Mouse (Mus musculus) gastrocnemius, postnatal 4 days (tissue): ENCODE measurements at regions not wholly inside any gene's neighbourhood (a gene's known extent, or its start where the extent isn't known, plus 50 kb on each side); places are given as distances from the start of the nearest gene placed in this dataset.

Experiments used
- DNase-seq, 2 experiments: peaks; one replicate each; pipeline ENCODE4 v3.0.0; 2021 to 2022; ENCODE audit warnings: low spot score in 2 of 2, mixed read lengths in 2 of 2

GRCm38 (mm10) chr2:137598136-137598535, 481.7 kb upstream of the Jag1 start:
- no peak for DNase-seq

GRCm38 (mm10) chr2:137594509-137594908, 478.1 kb upstream of the Jag1 start:
- DNase-seq: no peak

- DNase-seq: peak in 1 of 2 experiments; percentile 52
Observed at GRCm38 (mm10) chr2:137591551-137591950, 475.1 kb upstream of the Jag1 start.

- DNase-seq: no peak
Observed at GRCm38 (mm10) chr2:137581491-137581890, 465.0 kb upstream of the Jag1 start.

GRCm38 (mm10) chr2:137575750-137576149, 459.3 kb upstream of the Jag1 start:
- DNase-seq: no peak

GRCm38 (mm10) chr2:137574845-137575449, 458.5 kb upstream of the Jag1 start:
- peak in 1 of 2 experiments; percentile 28 for DNase-seq

GRCm38 (mm10) chr2:137571146-137571545, 454.7 kb upstream of the Jag1 start:
- DNase-seq: no peak

- no peak for DNase-seq
Observed at GRCm38 (mm10) chr2:137566619-137567018, 450.2 kb upstream of the Jag1 start.

- DNase-seq: no peak
Observed at GRCm38 (mm10) chr2:137564064-137564624, 447.7 kb upstream of the Jag1 start.

GRCm38 (mm10) chr2:137560366-137560765, 443.9 kb upstream of the Jag1 start:
- no peak for DNase-seq

- no peak for DNase-seq
Observed at GRCm38 (mm10) chr2:137553871-137554270, 437.4 kb upstream of the Jag1 start.

GRCm38 (mm10) chr2:137536581-137536980, 420.1 kb upstream of the Jag1 start:
- no peak for DNase-seq

GRCm38 (mm10) chr2:137516271-137516670, 399.8 kb upstream of the Jag1 start:
- no peak for DNase-seq

GRCm38 (mm10) chr2:137515043-137515442, 398.6 kb upstream of the Jag1 start:
- no peak for DNase-seq

GRCm38 (mm10) chr2:137513895-137514506, 397.6 kb upstream of the Jag1 start:
- DNase-seq: no peak

GRCm38 (mm10) chr2:137510671-137511235, 394.3 kb upstream of the Jag1 start:
- no peak for DNase-seq

GRCm38 (mm10) chr2:137501236-137501635, 384.8 kb upstream of the Jag1 start:
- DNase-seq: no peak

GRCm38 (mm10) chr2:137497616-137498015, 381.2 kb upstream of the Jag1 start:
- DNase-seq: no peak

- DNase-seq: no peak
Observed at GRCm38 (mm10) chr2:137493600-137493999, 377.2 kb upstream of the Jag1 start.

- no peak for DNase-seq
Observed at GRCm38 (mm10) chr2:137489181-137489682, 372.8 kb upstream of the Jag1 start.

- no peak for DNase-seq
Observed at GRCm38 (mm10) chr2:137468769-137469168, 352.3 kb upstream of the Jag1 start.

- no peak for DNase-seq
Observed at GRCm38 (mm10) chr2:137457061-137457753, 340.8 kb upstream of the Jag1 start.
